Mouse (Mus musculus) retina, postnatal 7 days (tissue): ENCODE results near the gene Vmn1r170.
"Not testable (repeated sequence)": the region's sequence is repeated elsewhere in the genome, so short reads cannot be mapped to it uniquely, and the experiment has no call there.

Source experiments
- DNase-seq: peaks from one replicate; pipeline ENCODE4 v3.0.0-alpha.2; 2012; ENCODE audit warnings: low read depth, low spot score

Vmn1r170 gene

GRCm38 (mm10) chr7:23605875-23606274 is at the start of gene Vmn1r170:
Vmn1r170 (plus strand) TSS chr7:23606175.
- DNase-seq, result not testable (repeated sequence)

GRCm38 (mm10) chr7:23575226-23575625 is 30.7 kb upstream of the Vmn1r170 start, which contains the start of gene Vmn1r169:
Vmn1r169 (plus strand) TSS chr7:23575526.
- DNase-seq, result not testable (repeated sequence)

- DNase-seq, result no peak
These were observed 24.4 kb downstream of the Vmn1r170 start, which contains the start of gene Vmn1r171 for GRCm38 (mm10) chr7:23630422-23630821. Vmn1r171 (plus strand) TSS chr7:23630722.
